Mouse (Mus musculus) adrenal gland, adult 2 months (tissue): ENCODE data around the gene Vmn1r228. TPM values are rescaled to one million over a fixed set of nuclear protein-coding genes. Genes with fewer than 3 reads are reported as not detected.

ENCODE experiments used
- DNase-seq: peaks from one replicate; pipeline ENCODE4 v3.0.0; 2021
- long read RNA-seq: library from polyadenylated mRNA; stranded (forward); transcript quantifications from one replicate; pipeline ENCODE4 v2.0.0, GENCODE M21; 2021
- polyA plus RNA-seq: library from polyadenylated mRNA; depleted of rRNA; stranded (reverse); fragments of >200 nt; gene quantifications from 2 replicates; pipeline ENCODE4 v1.2.3, GENCODE M21; 2012; rRNA removed
- total RNA-seq, 2 experiments: library from RNA; stranded (reverse); gene quantifications; 2 replicates each; pipeline ENCODE4 v1.2.3; 2021

The Vmn1r228 gene
- not detected for total RNA-seq
- not detected in 2 replicates for polyA plus RNA-seq
- long read RNA-seq = 0 reads

GRCm38 (mm10) chr17:20786057-20786456 is at the start of gene Vmn1r228:
TSS of gene Vmn1r228 (minus strand) at chr17:20786157.
- no peak for DNase-seq

GRCm38 (mm10) chr17:20811255-20811654 is 25.3 kb upstream of the Vmn1r228 start, which contains the start of gene Vmn1r229:
TSS of gene Vmn1r229 (plus strand) at chr17:20811555.
- DNase-seq = no peak

GRCm38 (mm10) chr17:20729543-20729942 is 56.4 kb downstream of the Vmn1r228 start, which contains the start of gene Vmn1r227:
TSS of gene Vmn1r227 (plus strand) at chr17:20729843.
- no peak for DNase-seq

Other genes starting within 250 kb of the Vmn1r228 start
- gene Vmn2r109, start 221.4 kb downstream of the Vmn1r228 start, total RNA-seq = not detected
- gene Vmn2r109, start 221.4 kb downstream of the Vmn1r228 start, polyA plus RNA-seq = not detected in 2 replicates
- gene Vmn2r110, start 189.7 kb downstream of the Vmn1r228 start, total RNA-seq = not detected
- gene Vmn2r110, start 189.7 kb downstream of the Vmn1r228 start, polyA plus RNA-seq = not detected in 2 replicates
- not detected for gene Fpr-rs3, start 161.3 kb downstream of the Vmn1r228 start, total RNA-seq
- not detected in 2 replicates for gene Fpr-rs3, start 161.3 kb downstream of the Vmn1r228 start, polyA plus RNA-seq
- not detected for gene Vmn1r226, start 103.3 kb downstream of the Vmn1r228 start, total RNA-seq
- gene Vmn1r226, start 103.3 kb downstream of the Vmn1r228 start, polyA plus RNA-seq = not detected in 2 replicates
- gene Vmn1r227, start 56.3 kb downstream of the Vmn1r228 start, total RNA-seq = not detected
- gene Vmn1r227, start 56.3 kb downstream of the Vmn1r228 start, polyA plus RNA-seq = not detected in 2 replicates
- gene Vmn1r229, start 25.4 kb upstream of the Vmn1r228 start, total RNA-seq = not detected
- gene Vmn1r229, start 25.4 kb upstream of the Vmn1r228 start, polyA plus RNA-seq = not detected in 2 replicates
- not detected for gene Vmn1r230, start 54.3 kb upstream of the Vmn1r228 start, total RNA-seq
- not detected in 2 replicates for gene Vmn1r230, start 54.3 kb upstream of the Vmn1r228 start, polyA plus RNA-seq
- gene Vmn1r231, start 118.9 kb upstream of the Vmn1r228 start, total RNA-seq = not detected
- gene Vmn1r231, start 118.9 kb upstream of the Vmn1r228 start, polyA plus RNA-seq = not detected in 2 replicates
- not detected for gene Vmn1r232, start 133.6 kb upstream of the Vmn1r228 start, total RNA-seq
- not detected in 2 replicates for gene Vmn1r232, start 133.6 kb upstream of the Vmn1r228 start, polyA plus RNA-seq
- 100 to 1,000 TPM; 282 to 298 TPM for gene Ppp2r1a, start 159.2 kb upstream of the Vmn1r228 start, total RNA-seq
- gene Ppp2r1a, start 159.2 kb upstream of the Vmn1r228 start, polyA plus RNA-seq = 164 and 223 TPM in 2 replicates
- gene Vmn1r233, start 210.3 kb upstream of the Vmn1r228 start, total RNA-seq = not detected
- not detected in 2 replicates for gene Vmn1r233, start 210.3 kb upstream of the Vmn1r228 start, polyA plus RNA-seq
- gene Zfp160, start 222.7 kb upstream of the Vmn1r228 start, total RNA-seq = 10 to 100 TPM; 12.4 to 13.5 TPM
- 0.81 and 0.90 TPM in 2 replicates for gene Zfp160, start 222.7 kb upstream of the Vmn1r228 start, polyA plus RNA-seq